Mouse (Mus musculus): ENCODE data around the gene Synpr. TPM values are rescaled to one million over a fixed set of nuclear protein-coding genes. Genes with fewer than 3 reads are reported as not detected.

Synpr gene
- polyA plus RNA-seq, 1 experiment from 2014 or later, result 2.9 TPM

GRCm38 (mm10) chr14:13651039-13651438 lies 366.5 kb downstream of the Synpr start:
- H3K4me3 ChIP-seq, result no peak overlapping the region
- H3K4me1 ChIP-seq, result peaks cover 4% of the 10 kb centered on the region; the same call in 1 of the 2 replicates
- H3K27me3 ChIP-seq, result no peaks in the 10 kb centered on the region
- no peak for ATAC-seq (ENCODE audit: insufficient number of reproducible peaks, insufficient read depth, low FRiP score, low TSS enrichment, low read depth)
- H3K4me2 ChIP-seq, result no peak overlapping the region
- H3K9ac ChIP-seq, result no peak overlapping the region
- H3K9me3 ChIP-seq, result no peaks in the 10 kb centered on the region
- 39% methylated on average over 1 of the region's 1 CpGs for WGBS
- H3K27ac ChIP-seq, result no peak overlapping the region
- no peaks in the 10 kb centered on the region for H3K36me3 ChIP-seq

GRCm38 (mm10) chr14:13651541-13652298 lies 367.1 kb downstream of the Synpr start:
- Histone ChIP-seq H3K36me3 (no peaks in the 10 kb centered on the region), H3K9me3 (no peaks in the 10 kb centered on the region), H3K4me1 (peaks cover 4% of the 10 kb centered on the region; the same call in 1 of the 2 replicates), H3K4me3 (no peak overlapping the region), H3K27ac (no peak overlapping the region), H3K27me3 (no peaks in the 10 kb centered on the region), H3K9ac (no peak overlapping the region), H3K4me2 (no peak overlapping the region)
- WGBS, result 33% methylated on average over 2 of the region's 2 CpGs
- no peak for ATAC-seq (ENCODE audit: insufficient number of reproducible peaks, insufficient read depth, low FRiP score, low TSS enrichment, low read depth)
